Mouse (Mus musculus) right cerebral cortex, postnatal 36 days (tissue): ENCODE results near the gene Zfp619.
A peak's percentile ranks its signal among the peaks of the same experiment; 100 is the strongest.
"Not testable (repeated sequence)": the region's sequence is repeated elsewhere in the genome, so short reads cannot be mapped to it uniquely, and the experiment has no call there.

Experiments used
- DNase-seq, 2 experiments: peaks; one replicate each; pipeline ENCODE4 v3.0.0; 2022; ENCODE audit warnings: low spot score in 2 of 2, mixed read lengths in 1 of 2

Zfp619 gene

DNA sequence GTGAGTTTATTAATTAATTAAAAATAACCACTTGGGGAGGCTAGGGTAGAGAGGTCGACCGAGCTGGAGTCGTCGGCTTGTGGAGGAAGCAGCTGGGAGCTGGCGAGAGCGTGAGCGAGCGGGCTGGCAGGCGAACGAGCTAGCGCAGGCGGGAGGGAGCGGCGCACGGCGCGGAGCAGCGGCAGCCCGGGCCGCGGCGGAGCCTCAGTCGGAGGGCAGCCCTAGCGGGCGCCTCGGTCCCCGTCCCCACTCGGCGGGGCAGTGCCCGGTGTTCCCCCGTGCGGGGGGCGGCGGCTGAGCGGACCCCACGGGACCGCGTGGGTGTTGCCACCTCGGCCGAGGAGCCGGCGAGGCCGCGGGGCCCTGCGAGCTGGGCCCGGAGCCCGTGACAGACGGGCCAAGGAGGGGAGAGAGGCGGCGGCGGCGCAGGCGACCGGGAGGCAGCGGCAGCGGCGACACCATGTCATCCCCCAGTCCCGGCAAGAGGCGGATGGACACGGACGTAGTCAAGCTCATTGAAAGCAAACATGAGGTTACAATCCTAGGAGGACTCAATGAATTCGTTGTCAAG is 71.0 kb downstream of the Zfp619 start:
- peak; percentile 3 to 20 for DNase-seq

DNA sequence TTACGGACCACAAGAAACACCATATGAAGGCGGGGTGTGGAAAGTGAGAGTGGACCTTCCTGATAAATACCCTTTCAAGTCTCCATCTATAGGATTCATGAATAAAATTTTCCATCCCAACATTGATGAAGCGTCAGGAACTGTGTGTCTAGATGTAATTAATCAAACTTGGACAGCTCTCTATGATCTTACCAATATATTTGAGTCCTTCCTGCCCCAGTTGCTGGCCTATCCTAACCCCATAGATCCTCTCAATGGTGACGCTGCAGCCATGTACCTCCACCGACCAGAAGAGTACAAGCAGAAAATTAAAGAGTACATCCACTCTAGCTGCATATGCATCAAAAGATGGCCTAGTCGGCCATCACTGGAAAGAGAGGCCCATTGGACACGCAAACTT is 71.5 kb downstream of the Zfp619 start:
- DNase-seq, result not testable (repeated sequence)
